Mouse (Mus musculus): Measurements from ENCODE around the gene Rbm25. TPM values are rescaled to one million over a fixed set of nuclear protein-coding genes. Genes with fewer than 3 reads are reported as not detected.
A peak's percentile ranks its signal among the peaks of the same experiment; 100 is the strongest.

Gene Rbm25
- polyA plus RNA-seq, 1 experiment: 13.1 TPM

DNA sequence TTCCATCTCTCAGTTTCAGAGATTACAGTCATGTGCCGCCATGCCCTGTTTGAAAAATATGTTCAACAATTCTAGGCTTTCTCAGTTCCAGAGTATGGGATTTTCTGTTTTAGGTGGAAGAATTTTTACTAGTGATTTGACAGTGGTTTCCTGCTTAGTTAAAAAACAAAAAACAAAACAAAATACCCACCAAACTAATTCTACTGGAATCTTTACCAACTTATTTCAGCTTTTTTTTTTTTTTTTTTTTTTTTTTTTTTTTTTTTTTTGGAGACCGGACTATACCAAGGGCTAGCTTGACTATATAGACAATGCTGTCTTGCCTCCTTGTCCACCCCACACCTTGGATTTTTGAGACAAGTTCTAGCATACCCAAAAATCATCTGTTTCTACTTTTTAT is 10.2 kb downstream of the Rbm25 start:
- no peak for DNase-seq (ENCODE audit: low read depth, low spot score)
- WGBS: 95% methylated on average over 2 of the region's 2 CpGs

- DNase-seq (ENCODE audit: low read depth, low spot score): no peak
- 85% methylated on average over 1 of the region's 1 CpGs for WGBS
Measured at GRCm38 (mm10) chr12:83643116-83643515, 12.1 kb downstream of the Rbm25 start.

DNA sequence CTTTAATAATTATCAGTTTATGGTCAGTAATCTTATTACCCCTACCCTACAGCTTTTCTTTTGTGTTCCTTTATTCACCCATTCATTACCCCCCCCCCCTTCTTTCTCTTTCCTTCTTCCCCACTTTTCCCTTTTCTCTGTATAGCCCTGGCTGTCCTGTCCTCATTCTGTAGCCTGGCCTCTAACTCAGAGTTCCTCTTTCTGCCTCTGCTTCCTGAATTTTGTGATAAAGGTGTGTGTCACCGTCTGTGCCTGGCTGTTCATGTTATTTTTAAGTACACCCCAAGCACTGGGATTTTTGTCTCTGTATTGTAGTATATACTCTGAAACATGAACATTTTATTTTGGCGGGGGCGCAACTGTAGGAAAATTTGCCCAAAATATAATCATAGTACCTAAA is 19.3 kb downstream of the Rbm25 start:
- DNase-seq (ENCODE audit: low read depth, low spot score): no peak
- 88% methylated on average over 3 of the region's 3 CpGs for WGBS

GRCm38 (mm10) chr12:83651414-83651813 is 20.4 kb downstream of the Rbm25 start:
- DNase-seq (ENCODE audit: low read depth, low spot score): no peak

DNA sequence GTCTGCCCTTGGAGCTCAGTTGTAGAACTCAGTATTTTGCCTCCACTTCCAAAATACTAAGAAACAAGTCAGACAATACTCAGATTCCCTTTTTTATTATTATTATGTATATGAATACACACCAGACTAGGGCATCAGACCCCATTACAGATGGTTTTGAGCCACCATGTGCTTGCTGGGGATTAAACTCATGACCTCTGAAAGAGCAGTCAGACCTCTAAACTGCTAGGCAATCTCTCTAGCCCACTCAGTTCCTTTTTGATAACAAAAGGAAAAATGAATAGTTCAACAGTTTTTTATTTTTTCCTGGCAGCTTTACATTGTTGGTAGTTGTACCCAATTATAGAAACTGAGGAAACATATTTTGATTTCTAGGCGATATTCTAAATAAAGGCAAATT is 54.4 kb downstream of the Rbm25 start:
- WGBS: 94% methylated on average over 1 of the region's 1 CpGs
- DNase-seq (ENCODE audit: low read depth, low spot score): no peak

- 45% methylated on average over 9 of the region's 9 CpGs for WGBS
- DNase-seq (ENCODE audit: low read depth, low spot score): no peak
Measured at GRCm38 (mm10) chr12:83686575-83687350, 55.7 kb downstream of the Rbm25 start.

DNA sequence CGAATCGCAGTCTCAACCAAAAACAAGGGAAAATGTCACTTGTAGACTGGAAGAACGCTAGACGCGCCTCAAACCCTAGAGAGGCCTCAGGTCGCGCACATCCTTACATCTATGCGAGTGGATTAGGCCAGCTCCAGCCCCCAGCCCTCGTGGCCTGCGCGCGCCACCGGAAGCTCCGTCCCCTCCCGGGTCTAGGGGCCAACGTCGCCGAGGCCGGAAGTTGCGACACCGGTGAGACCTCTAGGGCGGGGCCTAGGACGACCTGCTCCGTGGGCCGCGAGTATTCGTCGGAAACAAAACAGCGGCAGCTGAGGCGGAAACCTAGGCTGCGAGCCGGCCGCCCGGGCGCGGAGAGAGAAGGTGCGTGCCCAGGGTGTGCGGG is 56.9 kb downstream of the Rbm25 start, which contains the start of gene Psen1:
Psen1 (plus strand) TSS at position 219 of the 382 bp plus-strand sequence.
- under 1% methylated on average over 38 of the region's 38 CpGs for WGBS
- DNase-seq (ENCODE audit: low read depth, low spot score): peak; percentile 56

DNA sequence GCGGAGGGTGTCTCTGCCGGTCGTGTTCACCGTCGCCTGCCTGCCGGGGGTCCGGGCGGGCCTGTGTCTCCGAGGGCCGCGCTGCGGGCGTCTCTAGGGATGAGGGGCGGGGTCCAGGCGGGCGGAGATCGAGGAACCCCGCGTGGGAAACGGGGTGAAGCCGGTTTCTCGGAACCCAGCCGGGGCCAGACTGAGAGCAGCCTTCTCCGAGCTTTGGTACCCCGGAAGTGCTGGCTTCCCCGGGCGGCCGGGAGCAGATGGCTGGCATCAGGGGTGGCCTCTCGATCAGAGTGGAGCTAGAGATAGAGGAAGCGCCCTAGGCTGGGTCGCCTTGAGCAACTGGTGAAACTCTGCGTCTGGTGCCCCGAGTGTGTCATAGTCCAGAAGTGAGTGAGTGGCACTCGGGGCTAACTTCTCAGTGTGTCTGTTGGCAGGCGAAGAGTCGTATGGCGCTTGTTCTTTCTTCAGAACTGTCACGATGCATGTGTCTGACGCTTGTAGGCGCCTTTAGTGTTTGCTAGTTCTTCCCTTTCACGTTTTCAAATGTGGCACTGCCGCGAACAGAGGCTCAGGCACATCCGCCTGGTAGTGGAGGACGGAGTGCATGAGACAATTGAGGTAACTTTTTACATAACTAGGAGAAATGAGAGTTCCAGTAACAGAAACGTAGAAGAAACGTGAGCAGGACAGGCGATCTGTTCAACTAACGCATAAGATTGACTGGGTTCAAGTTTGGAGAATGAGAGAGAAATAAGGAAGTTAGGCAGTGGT is 57.5 kb downstream of the Rbm25 start:
- DNase-seq (ENCODE audit: low read depth, low spot score): no peak
- under 1% methylated on average over 49 of the region's 49 CpGs for WGBS

- 4% methylated on average over 6 of the region's 6 CpGs for whole genome bisulfite sequencing
- no peak for DNase-seq (ENCODE audit: low read depth, low spot score)
Measured at GRCm38 (mm10) chr12:83689087-83689432, 58.0 kb downstream of the Rbm25 start.

DNA sequence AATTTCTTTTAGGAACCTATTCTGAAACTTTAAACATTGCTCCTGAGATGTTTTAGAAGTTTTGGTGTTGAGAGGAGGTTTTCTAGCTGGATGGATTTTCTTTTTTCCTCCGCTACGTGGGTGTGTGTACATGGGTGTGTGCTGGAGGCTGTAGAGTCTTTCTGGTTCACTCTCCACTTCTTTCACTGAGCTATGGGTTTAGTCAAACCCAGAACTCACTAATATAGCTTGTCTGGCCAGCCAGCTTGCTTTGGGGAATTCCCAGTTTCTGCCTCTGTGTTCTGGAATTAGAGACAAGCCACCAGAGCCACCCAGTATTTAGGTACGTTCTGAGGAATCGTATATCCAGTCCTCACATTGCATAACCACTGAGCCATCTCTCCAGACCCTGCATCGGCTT is 63.0 kb downstream of the Rbm25 start:
- no peak for DNase-seq (ENCODE audit: low read depth, low spot score)
- WGBS: 68% methylated on average over 5 of the region's 5 CpGs

GRCm38 (mm10) chr12:83694669-83695068 is 63.6 kb downstream of the Rbm25 start:
- WGBS: 46% methylated on average over 3 of the region's 3 CpGs
- DNase-seq (ENCODE audit: low read depth, low spot score): no peak

DNA sequence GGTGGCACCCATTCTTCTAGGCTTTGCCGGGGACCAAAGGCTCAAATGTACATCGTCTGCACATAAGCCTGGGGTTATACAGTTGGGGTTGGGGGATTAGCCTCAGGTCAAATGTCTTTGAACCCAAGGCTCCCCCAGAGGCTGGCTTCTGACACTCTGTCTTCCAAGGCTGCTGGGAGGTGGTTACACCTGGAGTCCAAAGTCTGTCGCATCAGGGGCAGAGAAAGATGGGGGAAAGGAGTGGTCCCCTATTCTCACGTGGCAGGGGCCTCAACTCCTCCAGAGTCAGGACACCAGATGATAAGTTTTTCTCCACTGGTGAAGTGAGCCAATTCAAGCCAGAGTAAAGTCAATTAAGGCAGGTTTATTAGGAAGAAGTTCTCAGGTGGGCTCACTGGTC is 67.6 kb downstream of the Rbm25 start:
- 67% methylated on average over 4 of the region's 4 CpGs for WGBS
- DNase-seq (ENCODE audit: low read depth, low spot score): no peak

DNA sequence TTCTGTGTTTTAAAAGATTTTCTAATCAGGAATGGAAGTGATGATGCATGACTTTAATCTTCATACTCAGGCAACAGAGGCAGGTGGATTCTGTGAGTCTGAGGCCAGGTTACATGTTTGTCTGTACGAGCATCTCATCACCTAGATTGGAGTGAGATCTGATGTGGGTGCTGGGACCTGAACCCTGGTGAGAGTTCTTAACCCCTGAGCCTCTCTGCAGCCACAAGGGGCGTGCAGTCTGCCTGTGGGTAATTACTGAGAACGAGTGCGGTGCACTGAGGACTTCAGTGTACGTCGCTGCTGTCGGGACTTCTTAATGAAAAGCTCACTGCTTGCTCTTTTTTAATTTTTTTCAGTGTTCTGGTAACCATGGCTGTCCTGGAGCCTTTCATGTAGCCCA is 70.6 kb downstream of the Rbm25 start:
- no peak for DNase-seq (ENCODE audit: low read depth, low spot score)
- 92% methylated on average over 7 of the region's 7 CpGs for WGBS

GRCm38 (mm10) chr12:83702796-83703195 is 71.8 kb downstream of the Rbm25 start:
- 67% methylated on average over 4 of the region's 4 CpGs for WGBS
- DNase-seq (ENCODE audit: low read depth, low spot score): no peak

GRCm38 (mm10) chr12:83706951-83707350 is 75.9 kb downstream of the Rbm25 start:
- no peak for DNase-seq (ENCODE audit: low read depth, low spot score)
- 60% methylated on average over 4 of the region's 4 CpGs for WGBS

- WGBS: 28% methylated on average over 7 of the region's 7 CpGs
- DNase-seq (ENCODE audit: low read depth, low spot score): peak; percentile 88
Measured at GRCm38 (mm10) chr12:83708160-83709092, 77.4 kb downstream of the Rbm25 start.

DNA sequence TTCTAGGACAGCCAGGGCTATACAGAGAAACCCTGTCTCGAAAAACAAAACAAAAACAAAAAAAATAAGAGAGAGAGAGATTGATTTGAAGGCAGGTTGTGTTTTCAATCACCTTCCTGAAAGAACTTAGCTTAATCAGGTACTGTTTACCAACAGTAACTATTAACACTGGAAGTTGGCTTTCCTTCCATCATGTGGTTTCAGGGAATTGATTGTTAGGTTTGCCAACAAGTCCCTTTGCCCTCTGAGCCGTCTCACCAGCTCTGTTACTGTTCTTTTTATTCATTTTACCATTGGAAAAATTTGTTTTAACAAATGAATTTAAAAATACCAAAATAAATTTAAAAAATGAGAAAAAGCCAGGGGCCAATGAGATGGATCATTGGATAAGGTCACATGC is 78.9 kb downstream of the Rbm25 start:
- no peak for DNase-seq (ENCODE audit: low read depth, low spot score)
- whole genome bisulfite sequencing: 54% methylated on average over 2 of the region's 2 CpGs

- 32% methylated on average over 2 of the region's 2 CpGs for WGBS
- DNase-seq (ENCODE audit: low read depth, low spot score): no peak
Measured at GRCm38 (mm10) chr12:83713749-83714148, 82.7 kb downstream of the Rbm25 start.

DNA sequence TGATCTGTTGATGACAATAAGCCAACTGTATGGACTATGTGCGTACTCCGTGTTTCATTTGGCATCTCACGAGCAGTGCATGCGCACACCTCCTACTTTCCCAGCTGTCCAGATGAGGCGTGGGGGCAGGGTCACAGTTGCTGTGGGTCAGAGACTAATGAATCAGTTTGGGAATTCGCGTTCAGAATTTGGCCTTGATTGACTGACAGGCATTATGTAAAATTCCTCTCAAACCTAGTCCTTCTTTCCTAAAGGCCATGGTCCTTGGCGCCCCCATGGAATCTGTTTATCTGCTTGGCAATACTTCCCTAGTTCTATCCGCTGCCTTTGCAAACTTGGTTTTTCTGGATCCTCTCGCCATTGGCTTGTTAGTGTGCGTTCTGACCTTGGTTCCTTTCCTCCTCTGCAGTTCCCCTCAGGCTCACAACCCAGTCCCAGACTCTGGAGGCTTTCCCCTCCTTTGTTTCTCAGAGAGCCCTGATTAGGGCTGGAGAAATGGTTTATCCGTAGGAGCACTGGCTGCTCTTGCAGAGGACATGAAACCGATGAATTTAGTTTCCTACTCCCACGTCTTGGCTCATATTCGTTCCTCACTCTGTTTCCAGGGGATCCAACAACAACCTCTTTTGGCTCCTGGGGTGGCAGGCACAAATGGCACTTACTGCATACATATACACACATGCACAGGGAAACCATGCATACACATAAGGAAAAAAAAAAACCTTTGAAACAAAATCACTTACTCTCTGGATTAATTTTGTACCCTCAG is 85.6 kb downstream of the Rbm25 start:
- 86% methylated on average over 15 of the region's 15 CpGs for WGBS
- no peak for DNase-seq (ENCODE audit: low read depth, low spot score)
